Mouse (Mus musculus): ENCODE data around the gene Hoxa9. TPM values are rescaled to one million over a fixed set of nuclear protein-coding genes. Genes with fewer than 3 reads are reported as not detected.

Gene Hoxa9
- polyA plus RNA-seq, 2 experiments, result 0.43 to 0.76 TPM

GRCm38 (mm10) chr6:52174968-52175751 lies 55.7 kb downstream of the Hoxa9 start:
- H3K4me3 ChIP-seq (ENCODE audit: insufficient read depth in 1 of 2, low read depth in 2 of 2, low read length in 2 of 2), result peak overlapping the region; percentile 21 to 41
- no peaks in the 10 kb centered on the region for H3K9me3 ChIP-seq (ENCODE audit: control insufficient read depth, low read length)
- 3% methylated on average over 41 of the region's 41 CpGs for WGBS (ENCODE audit: insufficient replicate concordance)
- TF ChIP-seq CTCF (IDR thresholded peaks at IDR 0.05; ENCODE audit: low read depth) (no peak), EP300 (IDR thresholded peaks at IDR 0.05; ENCODE audit: low read depth) (no peak)
- no peak overlapping the region for H3K27ac ChIP-seq
- ATAC-seq (ENCODE audit: insufficient read depth) (no peak), DNase-seq (ENCODE audit: low read depth in 3 of 3, low spot score in 3 of 3) (no peak)
- no peaks in the 10 kb centered on the region for H3K36me3 ChIP-seq (replicated peaks; ENCODE audit: control insufficient read depth, insufficient read depth, low read depth)
- H3K27me3 ChIP-seq (ENCODE audit: control insufficient read depth, insufficient read depth, low read length), result peaks cover 100% of the 10 kb centered on the region
- H3K4me1 ChIP-seq (replicated peaks; ENCODE audit: control insufficient read depth in 2 of 2, insufficient read depth in 2 of 2, low read length in 1 of 2), result no peaks in the 10 kb centered on the region
- peak overlapping the region; percentile 2 for H3K4me2 ChIP-seq (ENCODE audit: low read depth)
- H3K9ac ChIP-seq (replicated peaks), result no peak overlapping the region

DNA sequence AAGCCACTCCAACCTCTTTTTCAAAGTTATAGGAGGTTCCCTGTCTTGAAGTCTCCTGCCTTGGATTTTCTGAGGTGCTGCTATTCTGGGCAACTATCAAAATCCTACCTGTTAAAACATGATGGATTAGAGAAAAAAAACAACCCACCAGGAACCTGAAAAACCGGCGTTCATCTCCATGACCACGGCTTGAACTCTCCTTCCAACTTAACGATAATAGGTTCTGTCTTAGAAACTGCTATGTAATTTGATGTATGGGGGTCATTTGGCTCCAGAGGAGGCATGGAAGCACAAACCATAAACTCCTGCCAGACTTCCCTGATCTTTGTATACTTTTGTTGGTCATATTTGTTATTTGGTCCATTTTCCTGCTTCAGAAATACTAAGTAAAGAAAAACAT lies 57.2 kb downstream of the Hoxa9 start:
- no peak overlapping the region for H3K4me3 ChIP-seq (ENCODE audit: insufficient read depth in 1 of 2, low read depth in 2 of 2, low read length in 2 of 2)
- H3K4me1 ChIP-seq (replicated peaks; ENCODE audit: control insufficient read depth in 2 of 2, insufficient read depth in 2 of 2, low read length in 1 of 2), result no peaks in the 10 kb centered on the region
- H3K27me3 ChIP-seq (ENCODE audit: control insufficient read depth, insufficient read depth, low read length), result peaks cover 98% of the 10 kb centered on the region
- no peak overlapping the region for H3K9ac ChIP-seq (replicated peaks)
- ATAC-seq (ENCODE audit: insufficient read depth) (no peak), DNase-seq (ENCODE audit: low read depth in 3 of 3, low spot score in 3 of 3) (no peak)
- H3K9me3 ChIP-seq (ENCODE audit: control insufficient read depth, low read length), result no peaks in the 10 kb centered on the region
- 12% methylated on average over 4 of the region's 4 CpGs for WGBS (ENCODE audit: insufficient replicate concordance)
- no peak overlapping the region for H3K4me2 ChIP-seq (ENCODE audit: low read depth)
- no peak overlapping the region for H3K27ac ChIP-seq
- no peaks in the 10 kb centered on the region for H3K36me3 ChIP-seq (replicated peaks; ENCODE audit: control insufficient read depth, insufficient read depth, low read depth)
- TF ChIP-seq CTCF (IDR thresholded peaks at IDR 0.05; ENCODE audit: low read depth), result no peak
- no peak for TF ChIP-seq EP300 (IDR thresholded peaks at IDR 0.05; ENCODE audit: low read depth)

MicroRNA genes within 50 kb of the gene (microRNA counts, 519-probe panel; counts per million panel counts)
- 69.9 counts per million for microRNA mmu-miR-196b

Small RNAs within 50 kb of the gene (microRNA-seq; reads per million reads assigned to microRNA genes)
- 523 reads per million, percentile 66 among the genes with 10 or more reads in this experiment for gene Mir196b

Other genes with a start within 250 kb of the Hoxa9 start
- 5.4 and 10.1 TPM in 2 replicates for gene Skap2, start 218.5 kb downstream of the Hoxa9 start, polyA plus RNA-seq (2012; rRNA removed)
- gene Skap2, start 218.5 kb downstream of the Hoxa9 start, polyA plus RNA-seq (2014; fragmentation: Nextera tagmentation; extraction: Ambion mirVana), result 18.4 and 19.4 TPM in 2 replicates
- 0.21 and 0.33 TPM in 2 replicates for gene Hoxa1, start 72.8 kb downstream of the Hoxa9 start, polyA plus RNA-seq (2012; rRNA removed)
- 0.40 and 0.47 TPM in 2 replicates for gene Hoxa1, start 72.8 kb downstream of the Hoxa9 start, polyA plus RNA-seq (2014; fragmentation: Nextera tagmentation; extraction: Ambion mirVana)
- gene Hoxa2, start 66.3 kb downstream of the Hoxa9 start, polyA plus RNA-seq (2012; rRNA removed), result 0.26 and 0.30 TPM in 2 replicates
- 0.14 and 0.33 TPM in 2 replicates for gene Hoxa2, start 66.3 kb downstream of the Hoxa9 start, polyA plus RNA-seq (2014; fragmentation: Nextera tagmentation; extraction: Ambion mirVana)
- 0.03 and 0.04 TPM in 2 replicates for gene 5730596B20Rik, start 53.6 kb downstream of the Hoxa9 start, polyA plus RNA-seq (2012; rRNA removed)
- 0.03 TPM in 1 of 2 replicates, not detected in the other for gene 5730596B20Rik, start 53.6 kb downstream of the Hoxa9 start, polyA plus RNA-seq (2014; fragmentation: Nextera tagmentation; extraction: Ambion mirVana)
- 0.25 and 0.26 TPM in 2 replicates for gene Hoxa4, start 39.3 kb downstream of the Hoxa9 start, polyA plus RNA-seq (2012; rRNA removed)
- gene Hoxa4, start 39.3 kb downstream of the Hoxa9 start, polyA plus RNA-seq (2014; fragmentation: Nextera tagmentation; extraction: Ambion mirVana), result 0.09 and 0.14 TPM in 2 replicates
- 0.52 and 0.97 TPM in 2 replicates for gene Hoxa5, start 26.5 kb downstream of the Hoxa9 start, polyA plus RNA-seq (2012; rRNA removed)
- 0.16 and 0.43 TPM in 2 replicates for gene Hoxa5, start 26.5 kb downstream of the Hoxa9 start, polyA plus RNA-seq (2014; fragmentation: Nextera tagmentation; extraction: Ambion mirVana)
- not detected in 2 replicates for gene Hoxa6, start 22.4 kb downstream of the Hoxa9 start, polyA plus RNA-seq (2012; rRNA removed)
- not detected in 2 replicates for gene Hoxa6, start 22.4 kb downstream of the Hoxa9 start, polyA plus RNA-seq (2014; fragmentation: Nextera tagmentation; extraction: Ambion mirVana)
- gene Hoxa3, start 17.8 kb downstream of the Hoxa9 start, polyA plus RNA-seq (2012; rRNA removed), result 0.37 and 0.43 TPM in 2 replicates
- gene Hoxa3, start 17.8 kb downstream of the Hoxa9 start, polyA plus RNA-seq (2014; fragmentation: Nextera tagmentation; extraction: Ambion mirVana), result 0.13 and 0.38 TPM in 2 replicates
- gene Gm28308, start 17.8 kb downstream of the Hoxa9 start, polyA plus RNA-seq (2012; rRNA removed), result not detected in 2 replicates
- gene Gm28308, start 17.8 kb downstream of the Hoxa9 start, polyA plus RNA-seq (2014; fragmentation: Nextera tagmentation; extraction: Ambion mirVana), result not detected in 2 replicates
- 0.18 and 0.26 TPM in 2 replicates for gene Hoxa7, start 9.2 kb downstream of the Hoxa9 start, polyA plus RNA-seq (2012; rRNA removed)
- gene Hoxa7, start 9.2 kb downstream of the Hoxa9 start, polyA plus RNA-seq (2014; fragmentation: Nextera tagmentation; extraction: Ambion mirVana), result 0.18 and 0.23 TPM in 2 replicates
- gene Hoxa10, start 9.8 kb upstream of the Hoxa9 start, polyA plus RNA-seq (2012; rRNA removed), result 0.04 and 0.19 TPM in 2 replicates
- 0.14 TPM in 1 of 2 replicates, not detected in the other for gene Hoxa10, start 9.8 kb upstream of the Hoxa9 start, polyA plus RNA-seq (2014; fragmentation: Nextera tagmentation; extraction: Ambion mirVana)
- gene Hoxa11, start 14.7 kb upstream of the Hoxa9 start, polyA plus RNA-seq (2012; rRNA removed), result 0.03 TPM in 1 of 2 replicates, not detected in the other
- not detected in 2 replicates for gene Hoxa11, start 14.7 kb upstream of the Hoxa9 start, polyA plus RNA-seq (2014; fragmentation: Nextera tagmentation; extraction: Ambion mirVana)
- 0.02 and 0.09 TPM in 2 replicates for gene Hoxa13, start 29.8 kb upstream of the Hoxa9 start, polyA plus RNA-seq (2012; rRNA removed)
- not detected in 2 replicates for gene Hoxa13, start 29.8 kb upstream of the Hoxa9 start, polyA plus RNA-seq (2014; fragmentation: Nextera tagmentation; extraction: Ambion mirVana)
- gene Evx1, start 82.4 kb upstream of the Hoxa9 start, polyA plus RNA-seq (2012; rRNA removed), result 0.03 TPM in 1 of 2 replicates, not detected in the other
- gene Evx1, start 82.4 kb upstream of the Hoxa9 start, polyA plus RNA-seq (2014; fragmentation: Nextera tagmentation; extraction: Ambion mirVana), result not detected in 2 replicates